Mouse (Mus musculus) thymus, adult 2 months (tissue): ENCODE measurements around the gene Tigit.

Experiments used
- CTCF ChIP-seq: fragments of 200-500 bp; IDR thresholded peaks from 2 replicates; pipeline ENCODE4 v1.5.1; 2012; ENCODE audit warnings: mild to moderate bottlenecking, control low read depth, low read length, moderate library complexity, borderline replicate concordance; ENCODE audit not compliant: control insufficient read depth, poor library complexity, insufficient read depth; ENCODE audit errors: extremely low read depth
- POLR2A ChIP-seq: fragments of 200-500 bp; IDR thresholded peaks from 2 replicates; pipeline ENCODE4 v1.6.1; 2012; ENCODE audit warnings: mild to moderate bottlenecking, low read length, control low read depth, moderate library complexity; ENCODE audit not compliant: control insufficient read depth, poor library complexity, insufficient read depth; ENCODE audit errors: extremely low read depth

- no peak for TF ChIP-seq POLR2A
- no peak for TF ChIP-seq CTCF
Observed at GRCm38 (mm10) chr16:43653288-43653687, 10.7 kb downstream of the Tigit start.
